Mouse (Mus musculus): ENCODE measurements around the gene Cx3cl1. TPM values are rescaled to one million over a fixed set of nuclear protein-coding genes. Genes with fewer than 3 reads are reported as not detected.

Gene Cx3cl1
- 15.0 and 15.8 TPM in 2 replicates for polyA plus RNA-seq (2015; fragmentation: Nextera tagmentation; extraction: Ambion mirVana)

GRCm38 (mm10) chr8:94771941-94772670 is at the start of gene Cx3cl1:
TSS of gene Cx3cl1 (plus strand) at chr8:94772009.
- Histone ChIP-seq H3K4me3 (peak within 1 kb of the TSS; percentile 49), H3K36me3 (no peaks in the 10 kb centered on the region), H3K4me2 (peak within 1 kb of the TSS; percentile 64), H3K4me1 (replicated peaks) (peaks cover 36% of the 10 kb centered on the region), H3K9ac (peak within 1 kb of the TSS; percentile 74), H3K27ac (peak within 1 kb of the TSS; percentile 55), H3K27me3 (peaks cover 25% of the 10 kb centered on the region), H3K9me3 (no peaks in the 10 kb centered on the region)
- whole genome bisulfite sequencing = under 1% methylated on average over 38 of the region's 38 CpGs
- peak; percentile 82 for ATAC-seq (ENCODE audit: low FRiP score)

DNA sequence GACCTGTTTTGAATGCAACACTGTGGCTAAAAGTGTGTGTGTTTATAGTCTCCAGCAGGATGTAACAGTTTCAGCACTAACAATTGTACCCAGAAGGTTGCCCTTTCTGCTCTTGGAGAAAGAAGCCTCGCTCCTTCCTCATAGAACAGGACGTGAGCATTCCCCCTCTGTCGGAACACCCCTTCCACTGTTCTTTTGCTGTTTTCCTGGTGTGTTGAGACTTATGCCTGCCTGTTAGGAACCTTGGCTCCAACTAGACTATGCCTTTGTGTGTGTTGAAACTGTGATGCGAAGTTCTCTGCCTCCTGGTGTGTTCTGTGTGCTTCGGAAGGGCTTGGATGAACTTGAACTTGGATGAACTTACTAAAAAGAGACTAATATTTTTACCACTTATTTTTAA is 45.8 kb upstream of the Cx3cl1 start:
- Histone ChIP-seq H3K4me3 (no peak overlapping the region), H3K4me1 (replicated peaks) (no peaks in the 10 kb centered on the region), H3K27me3 (no peaks in the 10 kb centered on the region), H3K9ac (no peak overlapping the region), H3K4me2 (no peak overlapping the region), H3K9me3 (no peaks in the 10 kb centered on the region), H3K36me3 (no peaks in the 10 kb centered on the region), H3K27ac (no peak overlapping the region)
- ATAC-seq (ENCODE audit: low FRiP score) = no peak
- 86% methylated on average over 5 of the region's 5 CpGs for WGBS

DNA sequence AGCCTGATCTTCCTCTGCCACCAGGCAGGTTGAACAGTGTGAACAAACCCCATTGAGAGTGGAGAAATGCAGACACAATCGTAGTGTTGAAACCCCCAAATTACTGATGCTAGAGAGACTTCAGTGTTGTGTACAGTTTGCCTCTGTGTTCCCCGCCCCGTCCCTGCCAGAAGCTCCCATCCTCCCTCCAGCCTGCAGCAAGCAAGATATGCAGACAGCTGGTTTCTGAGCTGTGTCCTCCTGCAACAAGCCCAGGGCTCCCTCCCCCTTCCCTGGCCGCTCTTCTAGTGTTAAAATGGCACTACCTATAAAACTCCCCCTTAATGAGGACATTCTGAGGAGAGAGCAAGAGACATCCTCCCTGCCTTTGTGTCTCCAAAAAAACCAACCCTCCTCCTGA is 42.5 kb upstream of the Cx3cl1 start:
- H3K9ac ChIP-seq = no peak overlapping the region
- no peaks in the 10 kb centered on the region for H3K4me1 ChIP-seq (replicated peaks)
- H3K27ac ChIP-seq = no peak overlapping the region
- no peaks in the 10 kb centered on the region for H3K27me3 ChIP-seq
- H3K4me2 ChIP-seq = no peak overlapping the region
- WGBS = 84% methylated on average over 4 of the region's 4 CpGs
- ATAC-seq (ENCODE audit: low FRiP score) = no peak
- no peaks in the 10 kb centered on the region for H3K9me3 ChIP-seq
- H3K36me3 ChIP-seq = no peaks in the 10 kb centered on the region
- no peak overlapping the region for H3K4me3 ChIP-seq

- no peaks in the 10 kb centered on the region for H3K36me3 ChIP-seq
- H3K9me3 ChIP-seq = no peaks in the 10 kb centered on the region
- ATAC-seq (ENCODE audit: low FRiP score) = no peak
- no peaks in the 10 kb centered on the region for H3K27me3 ChIP-seq
- no peaks in the 10 kb centered on the region for H3K4me1 ChIP-seq (replicated peaks)
- H3K4me2 ChIP-seq = no peak overlapping the region
- 74% methylated on average over 5 of the region's 5 CpGs for WGBS
- no peak overlapping the region for H3K27ac ChIP-seq
- no peak overlapping the region for H3K9ac ChIP-seq
- H3K4me3 ChIP-seq = no peak overlapping the region
These were observed 37.9 kb upstream of the Cx3cl1 start for GRCm38 (mm10) chr8:94733821-94734465.

GRCm38 (mm10) chr8:94734735-94735350 is 37.0 kb upstream of the Cx3cl1 start:
- Histone ChIP-seq H3K9ac (no peak overlapping the region), H3K4me1 (replicated peaks) (no peaks in the 10 kb centered on the region), H3K9me3 (no peaks in the 10 kb centered on the region), H3K36me3 (no peaks in the 10 kb centered on the region), H3K4me2 (no peak overlapping the region), H3K27me3 (no peaks in the 10 kb centered on the region), H3K27ac (no peak overlapping the region), H3K4me3 (no peak overlapping the region)
- no peak for ATAC-seq (ENCODE audit: low FRiP score)
- 76% methylated on average over 7 of the region's 7 CpGs for WGBS

GRCm38 (mm10) chr8:94735426-94736094 is 36.2 kb upstream of the Cx3cl1 start:
- no peaks in the 10 kb centered on the region for H3K27me3 ChIP-seq
- ATAC-seq (ENCODE audit: low FRiP score) = no peak

DNA sequence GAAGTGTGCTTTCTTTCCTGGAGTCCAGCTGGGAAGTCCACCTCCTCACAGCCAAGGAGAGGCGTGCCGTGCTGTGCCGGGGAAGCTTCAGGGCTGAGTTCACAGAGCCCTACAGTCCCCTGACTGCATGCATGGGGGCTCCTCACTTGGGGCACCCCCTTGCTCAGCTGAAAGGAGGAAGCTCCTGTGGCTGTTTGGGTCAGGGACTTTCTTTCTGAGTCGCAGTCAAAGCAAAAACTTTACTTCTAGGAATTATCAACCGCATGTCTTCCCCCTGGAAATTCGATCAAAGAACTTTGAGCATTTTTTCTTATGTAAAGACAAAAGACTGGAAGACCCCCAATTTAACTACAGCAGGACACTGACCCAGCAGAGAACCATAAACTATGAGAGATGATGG is 32.0 kb upstream of the Cx3cl1 start:
- ATAC-seq (ENCODE audit: low FRiP score) = no peak
- no peaks in the 10 kb centered on the region for H3K4me1 ChIP-seq (replicated peaks)
- no peak overlapping the region for H3K4me3 ChIP-seq
- H3K4me2 ChIP-seq = no peak overlapping the region
- 86% methylated on average over 6 of the region's 6 CpGs for WGBS
- no peaks in the 10 kb centered on the region for H3K9me3 ChIP-seq
- no peak overlapping the region for H3K9ac ChIP-seq
- no peaks in the 10 kb centered on the region for H3K36me3 ChIP-seq
- H3K27ac ChIP-seq = no peak overlapping the region
- no peaks in the 10 kb centered on the region for H3K27me3 ChIP-seq

More at GRCm38 (mm10) chr8:94735426-94736094, 36.2 kb upstream of the Cx3cl1 start:
- no peak overlapping the region for H3K4me3 ChIP-seq
- no peak overlapping the region for H3K4me2 ChIP-seq
- no peak overlapping the region for H3K27ac ChIP-seq
- no peaks in the 10 kb centered on the region for H3K9me3 ChIP-seq
- WGBS = 84% methylated on average over 5 of the region's 5 CpGs
- H3K4me1 ChIP-seq (replicated peaks) = no peaks in the 10 kb centered on the region
- H3K9ac ChIP-seq = no peak overlapping the region
- H3K36me3 ChIP-seq = no peaks in the 10 kb centered on the region

DNA sequence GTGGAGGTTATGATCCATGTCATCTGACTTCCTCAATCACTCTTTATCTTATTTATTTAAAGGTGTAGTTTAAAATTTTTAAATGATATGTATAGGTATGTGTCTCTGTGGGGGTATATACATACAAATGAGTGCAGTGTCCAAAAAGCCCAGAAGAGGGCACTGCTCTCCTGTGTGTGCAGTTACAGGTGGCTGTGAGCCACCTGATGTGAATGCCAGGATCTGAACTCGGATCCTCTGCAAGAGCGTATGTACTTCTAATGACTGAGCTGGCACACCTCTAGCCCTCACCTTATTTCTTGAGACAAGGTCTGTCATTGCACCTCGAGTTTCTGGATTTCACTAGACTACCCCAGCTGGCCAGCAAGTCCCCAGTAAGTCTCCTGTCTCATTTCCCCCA is 31.2 kb upstream of the Cx3cl1 start:
- H3K9me3 ChIP-seq = no peaks in the 10 kb centered on the region
- H3K27ac ChIP-seq = no peak overlapping the region
- no peak overlapping the region for H3K4me3 ChIP-seq
- no peak for ATAC-seq (ENCODE audit: low FRiP score)
- no peaks in the 10 kb centered on the region for H3K27me3 ChIP-seq
- no peaks in the 10 kb centered on the region for H3K4me1 ChIP-seq (replicated peaks)
- no peaks in the 10 kb centered on the region for H3K36me3 ChIP-seq
- no peak overlapping the region for H3K4me2 ChIP-seq
- WGBS = 87% methylated on average over 3 of the region's 3 CpGs
- no peak overlapping the region for H3K9ac ChIP-seq

- no peaks in the 10 kb centered on the region for H3K4me1 ChIP-seq (replicated peaks)
- no peaks in the 10 kb centered on the region for H3K27me3 ChIP-seq
- no peak overlapping the region for H3K4me2 ChIP-seq
- H3K27ac ChIP-seq = no peak overlapping the region
- no peak overlapping the region for H3K4me3 ChIP-seq
- WGBS = 91% methylated on average over 4 of the region's 4 CpGs
- H3K9ac ChIP-seq = no peak overlapping the region
- ATAC-seq (ENCODE audit: low FRiP score) = no peak
- H3K36me3 ChIP-seq = no peaks in the 10 kb centered on the region
- no peaks in the 10 kb centered on the region for H3K9me3 ChIP-seq
These were observed 30.1 kb upstream of the Cx3cl1 start for GRCm38 (mm10) chr8:94741726-94742125.

DNA sequence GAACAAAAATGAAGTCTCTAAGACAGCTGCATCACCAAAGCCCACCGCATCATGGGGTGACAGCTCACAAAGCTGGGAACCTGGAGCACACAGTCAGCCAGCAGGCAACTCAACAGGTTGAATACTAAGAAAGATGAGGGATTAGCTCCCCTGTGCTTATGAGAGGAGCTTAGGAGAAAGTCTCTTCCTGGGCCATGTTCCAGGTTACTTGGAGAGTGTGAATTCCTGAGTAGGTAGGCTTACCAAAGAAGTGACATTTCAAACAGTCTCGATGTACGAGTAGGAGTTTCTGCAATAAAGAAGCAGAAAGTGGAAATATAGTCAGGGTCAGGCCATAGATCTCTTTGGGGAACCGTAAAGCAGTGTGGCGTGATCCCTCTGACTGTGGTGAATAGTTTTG is 27.3 kb upstream of the Cx3cl1 start:
- H3K4me2 ChIP-seq = no peak overlapping the region
- H3K27ac ChIP-seq = no peak overlapping the region
- no peak overlapping the region for H3K4me3 ChIP-seq
- H3K4me1 ChIP-seq (replicated peaks) = no peaks in the 10 kb centered on the region
- H3K36me3 ChIP-seq = no peaks in the 10 kb centered on the region
- H3K9me3 ChIP-seq = no peaks in the 10 kb centered on the region
- WGBS = 93% methylated on average over 5 of the region's 5 CpGs
- ATAC-seq (ENCODE audit: low FRiP score) = no peak
- H3K27me3 ChIP-seq = no peaks in the 10 kb centered on the region
- H3K9ac ChIP-seq = no peak overlapping the region

- WGBS = 82% methylated on average over 9 of the region's 9 CpGs
These were observed 26.8 kb upstream of the Cx3cl1 start for GRCm38 (mm10) chr8:94744972-94745371.

DNA sequence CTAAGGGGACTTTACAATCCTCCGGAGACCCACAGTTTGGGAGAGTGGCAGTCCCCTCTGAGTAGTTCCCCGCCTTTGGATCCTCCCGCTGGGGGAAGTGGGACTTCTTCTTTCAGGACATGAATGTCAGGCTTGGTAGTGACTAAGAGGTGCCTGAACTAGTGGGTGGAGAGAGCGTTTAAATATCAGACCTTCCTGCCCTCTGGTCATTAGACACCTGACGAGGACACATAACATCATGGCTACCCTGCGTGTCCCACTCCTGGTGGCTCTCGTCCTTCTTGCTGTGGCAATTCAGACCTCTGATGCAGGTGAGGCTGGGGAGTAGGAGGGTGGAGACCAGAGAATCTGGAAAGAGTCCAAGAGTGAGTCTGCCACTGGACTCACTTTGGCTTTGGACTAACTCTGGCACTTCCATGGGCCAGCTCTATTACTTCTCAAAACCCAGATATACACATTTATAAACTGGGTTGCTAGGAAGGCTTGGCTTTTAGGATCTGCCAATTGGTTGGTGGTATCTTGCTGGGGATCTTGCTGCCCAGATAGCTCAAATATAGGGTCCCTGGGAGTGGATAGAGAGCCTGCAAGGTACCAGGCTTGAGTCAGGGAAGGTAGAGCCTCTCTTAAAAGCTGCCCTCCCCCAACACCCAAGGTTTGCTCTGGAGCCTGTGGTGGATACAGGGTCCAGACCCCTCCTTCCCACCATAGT is 26.2 kb upstream of the Cx3cl1 start, which contains the start of gene Ccl22:
Gene Ccl22 (plus strand): TSS at position 115 of the 709 bp plus-strand sequence.
- Histone ChIP-seq H3K9me3 (no peaks in the 10 kb centered on the region), H3K4me1 (replicated peaks) (no peaks in the 10 kb centered on the region), H3K9ac (no peak within 1 kb of the TSS), H3K4me3 (no peak within 1 kb of the TSS), H3K4me2 (no peak within 1 kb of the TSS), H3K27me3 (0 out of 2 replicates have a peak, but pooled peaks cover 2% of the 10 kb centered on the region), H3K36me3 (no peaks in the 10 kb centered on the region), H3K27ac (no peak within 1 kb of the TSS)
- 94% methylated on average over 7 of the region's 7 CpGs for WGBS
- no peak for ATAC-seq (ENCODE audit: low FRiP score)

More at GRCm38 (mm10) chr8:94744972-94745371, 26.8 kb upstream of the Cx3cl1 start:
- H3K4me3 ChIP-seq = no peak overlapping the region
- H3K4me2 ChIP-seq = no peak overlapping the region
- H3K27ac ChIP-seq = no peak overlapping the region
- H3K9ac ChIP-seq = no peak overlapping the region
- H3K4me1 ChIP-seq (replicated peaks) = no peaks in the 10 kb centered on the region
- H3K36me3 ChIP-seq = no peaks in the 10 kb centered on the region
- H3K27me3 ChIP-seq = 0 out of 2 replicates have a peak, but pooled peaks cover 2% of the 10 kb centered on the region
- no peaks in the 10 kb centered on the region for H3K9me3 ChIP-seq
- ATAC-seq (ENCODE audit: low FRiP score) = no peak
